Comparison of ENCODE assay signal across 8 mouse cellular contexts in the genomic region with DNA sequence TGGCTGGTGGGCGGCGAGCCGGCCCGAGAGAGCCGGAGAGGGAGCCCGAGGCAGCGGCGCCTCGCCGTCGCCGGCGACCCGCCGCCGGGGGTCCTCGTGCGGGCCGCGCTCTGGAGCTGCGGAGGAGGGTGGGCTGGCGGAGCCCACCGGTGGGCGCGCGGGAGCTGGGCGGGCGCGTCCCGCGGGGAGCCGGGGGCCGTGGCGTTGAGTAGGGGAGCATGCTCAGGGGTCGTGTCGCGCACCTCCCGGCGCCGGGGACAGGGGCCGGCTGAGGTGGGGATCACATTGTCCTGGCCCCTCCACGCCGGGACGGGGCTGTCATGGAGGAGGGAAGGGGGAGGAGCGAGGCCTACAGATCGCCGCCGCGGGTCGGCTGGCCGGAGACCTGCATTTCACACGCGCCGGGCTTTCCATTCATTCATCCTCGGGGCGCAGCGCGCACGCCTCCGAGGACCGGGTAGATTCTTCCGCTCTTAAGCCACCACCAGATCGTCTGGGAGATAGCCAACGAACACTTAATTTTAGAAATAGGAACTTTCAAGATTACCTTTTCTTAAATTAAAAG. TPM values are rescaled to one million over a fixed set of nuclear protein-coding genes. Genes with fewer than 3 reads are reported as not detected.
DNase-seq lines count a peak whose midpoint lies in the region; ATAC-seq and TF ChIP-seq lines count a peak whose summit lies in the region.

No protein-coding gene starts in this region.

- WGBS in hindbrain, embryonic 12.5 days = 0% methylated on average over 29 of the region's 64 CpGs
- under 1% methylated on average over 62 of the region's 64 CpGs for WGBS in macrophage (ENCODE audit: missing documents)

- H3K27me3 ChIP-seq in Patski = no peaks in the 10 kb centered on the region
- H3K27me3 ChIP-seq in hindbrain, embryonic 12.5 days = peaks cover 3% of the 10 kb centered on the region; the same call in 1 of the 2 replicates

- H3K27ac ChIP-seq in hindbrain, embryonic 12.5 days = peak overlapping the region; percentile 99
- 0 out of 2 replicates have a peak overlapping the region, but pooled peaks have one; percentile 8 for H3K27ac ChIP-seq in macrophage

- in situ Hi-C loops in Patski (cut with MboI; ENCODE audit: low pct_unique_long_range_greater_than_20kb) = no loop called here

- peaks cover 49% of the 10 kb centered on the region for H3K79me2 ChIP-seq in macrophage (ENCODE audit: inconsistent target)

- H3K36me3 ChIP-seq in hindbrain, embryonic 12.5 days = no peaks in the 10 kb centered on the region
- no peaks in the 10 kb centered on the region for H3K36me3 ChIP-seq in macrophage (ENCODE audit: inconsistent target)

- CTCF ChIA-PET in Patski (lab: Charles Lee) = interaction anchor here (1.8 kb wide), 1 partner anchor 14 kb away, joined by 4 read pairs; no protein-coding TSS in a partner anchor

- peak; percentile 62 for ATAC-seq in Patski
- peak; percentile 78 for ATAC-seq in hindbrain, embryonic 12.5 days (ENCODE audit: low FRiP score)

- peak overlapping the region; percentile 98 for H3K9ac ChIP-seq in hindbrain, embryonic 12.5 days

- no peak for TF ChIP-seq CTCF in Patski (IDR thresholded peaks at IDR 0.05)

- no peaks in the 10 kb centered on the region for H3K9me3 ChIP-seq in hindbrain, embryonic 12.5 days (replicated peaks)

- POLR2A ChIA-PET in Patski (lab: Charles Lee) = interaction anchor here (0.7 to 2.3 kb wide), 3 partner anchors 13 to 125 kb away, joined by 4 to 14 read pairs (median 7); no protein-coding TSS in a partner anchor

- H3K4me1 ChIP-seq in hindbrain, embryonic 12.5 days = peaks cover 26% of the 10 kb centered on the region

- no peak for DNase-seq in Patski (ENCODE audit: low read depth, low spot score)
- DNase-seq in cerebellum, postnatal 10 days = peak; percentile 82 to 86
- DNase-seq in frontal cortex, postnatal 14 days (ENCODE audit: low spot score in 2 of 2) = peak; percentile 44 to 50
- DNase-seq in left cerebral cortex, adult 18-20 months (ENCODE audit: low spot score in 2 of 2) = peak; percentile 44 to 51
- DNase-seq in right cerebral cortex, adult 18-20 months = peak; percentile 37
- peak; percentile 69 for DNase-seq in urinary bladder, postnatal 14 days (ENCODE audit: low spot score)

- peak overlapping the region; percentile 99 for H3K4me3 ChIP-seq in hindbrain, embryonic 12.5 days
- H3K4me3 ChIP-seq in macrophage (ENCODE audit: inconsistent target) = peak overlapping the region; percentile 50

- peak overlapping the region; percentile 64 for H3K4me2 ChIP-seq in hindbrain, embryonic 12.5 days (replicated peaks)

RNA-seq across cellular contexts. Expression of a gene that starts 1.8 kb away (rescaled TPM):
- 347 TPM for polyA plus RNA-seq in Patski (2021)
- polyA plus RNA-seq in hindbrain, embryonic 12.5 days (2016; fragmentation: Nextera tagmentation; extraction: Ambion mirVana) = 300 and 313 TPM in 2 replicates
- total RNA-seq in left cerebral cortex, adult 18-20 months (2021) = 100 to 1,000 TPM; 189 to 215 TPM
- 100 to 1,000 TPM in 2 of 26 experiments, 10 to 100 TPM in 24; 18.7 to 150 (median 37.0) TPM for total RNA-seq in macrophage (2018; cell fraction: chromatin; rRNA removed)
- total RNA-seq in macrophage (2018; cell fraction: cytosol; rRNA removed) = 100 to 1,000 TPM in 11 of 26 experiments, 10 to 100 TPM in 15; 60.9 to 124 (median 88.6) TPM
- 100 to 1,000 TPM in 2 of 26 experiments, 10 to 100 TPM in 24; 20.7 to 114 (median 38.6) TPM for total RNA-seq in macrophage (2018; cell fraction: nucleus; rRNA removed)
- polyA plus RNA-seq in macrophage (2018) = 68.5 to 182 TPM (median 95.8 TPM) in 3 replicates

RNA-seq across cellular contexts. Expression of a gene that starts 38.4 kb away (rescaled TPM):
- polyA plus RNA-seq in Patski (2021) (96.9 TPM), macrophage (2018) (20.2 to 38.0 TPM (median 29.5 TPM) in 3 replicates)
- 46.4 and 47.5 TPM in 2 replicates for polyA plus RNA-seq in hindbrain, embryonic 12.5 days (2016; fragmentation: Nextera tagmentation; extraction: Ambion mirVana)
- 10 to 100 TPM; 43.7 to 46.0 TPM for total RNA-seq in left cerebral cortex, adult 18-20 months (2021)
- total RNA-seq in macrophage (2018; cell fraction: chromatin; rRNA removed) = 100 to 1,000 TPM in 9 of 26 experiments, 10 to 100 TPM in 17; 45.8 to 159 (median 88.1) TPM
- total RNA-seq in macrophage (2018; cell fraction: cytosol; rRNA removed) = 10 to 100 TPM; 16.3 to 28.3 (median 23.1) TPM
- total RNA-seq in macrophage (2018; cell fraction: nucleus; rRNA removed) = 100 to 1,000 TPM in 1 of 26 experiments, 10 to 100 TPM in 25; 29.1 to 111 (median 68.4) TPM
